Mouse (Mus musculus) embryo, embryonic 10 days (tissue): Measurements from ENCODE around the gene Eepd1.

ENCODE experiments used
- DNase-seq: peaks from one replicate; pipeline ENCODE4 v3.0.0-alpha.2; 2015; ENCODE audit warnings: low spot score

The Eepd1 gene

DNA sequence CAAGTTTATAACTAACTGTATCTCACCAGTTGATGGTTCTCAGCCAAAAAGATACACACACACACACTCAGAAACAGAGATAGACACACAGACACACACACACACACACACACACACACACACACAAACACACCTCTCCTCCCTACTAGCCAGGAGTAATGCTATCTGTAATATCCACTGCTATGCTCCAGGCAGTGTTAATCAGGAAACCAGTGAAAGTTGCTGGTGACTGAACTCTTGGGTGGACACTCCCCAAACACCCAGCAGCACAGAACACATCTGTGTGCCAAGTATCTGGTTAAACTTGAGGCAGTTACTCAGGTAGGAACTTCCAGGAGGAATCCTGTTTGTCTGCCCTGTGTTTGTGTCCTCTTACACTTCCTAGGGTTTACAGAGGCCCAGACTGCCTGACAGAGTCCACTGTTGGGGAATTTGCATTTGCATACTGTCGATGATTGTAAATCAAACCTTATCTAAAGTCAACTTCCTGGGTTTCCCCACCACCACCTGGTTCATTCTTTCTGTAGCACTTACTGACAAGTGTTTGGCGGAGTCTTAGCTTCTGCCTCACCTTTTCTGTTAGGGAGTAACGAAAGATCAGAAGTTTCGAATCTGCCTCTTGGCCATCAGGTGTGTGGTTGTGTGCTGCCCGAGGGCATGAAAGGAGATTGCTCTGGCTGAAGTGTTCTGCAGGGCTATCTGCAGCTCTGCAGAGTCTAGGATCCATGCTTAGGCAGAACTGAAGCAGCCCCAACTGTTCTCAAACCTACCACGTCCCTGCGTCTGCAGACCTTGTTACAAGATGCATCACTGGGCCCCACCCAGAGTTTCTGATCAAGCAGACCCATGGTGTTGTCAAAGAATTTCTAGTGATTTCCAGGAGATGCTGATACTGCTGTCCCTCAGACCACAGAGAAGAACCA lies 97.6 kb downstream of the Eepd1 start:
- DNase-seq, result no peak

DNA sequence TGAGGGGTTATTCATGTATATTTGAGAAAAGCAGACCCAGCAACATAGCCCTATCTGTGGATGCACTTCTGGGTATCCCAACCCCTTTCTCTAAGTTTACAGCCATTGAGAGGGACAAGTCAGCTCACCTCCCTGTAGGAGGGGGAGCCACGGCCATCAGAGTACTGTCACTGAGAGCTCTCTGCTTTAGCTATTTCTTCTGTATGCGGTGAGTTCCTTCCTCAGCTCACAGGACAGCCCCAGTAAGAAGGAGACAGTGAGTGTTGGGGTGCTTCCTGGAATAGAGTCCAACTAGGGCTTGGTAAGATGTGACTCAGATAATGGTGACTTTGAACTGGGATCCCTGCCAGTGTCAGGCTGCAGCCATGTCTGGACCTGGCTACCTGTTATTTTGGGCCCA lies 102.3 kb downstream of the Eepd1 start:
- DNase-seq, result no peak

DNA sequence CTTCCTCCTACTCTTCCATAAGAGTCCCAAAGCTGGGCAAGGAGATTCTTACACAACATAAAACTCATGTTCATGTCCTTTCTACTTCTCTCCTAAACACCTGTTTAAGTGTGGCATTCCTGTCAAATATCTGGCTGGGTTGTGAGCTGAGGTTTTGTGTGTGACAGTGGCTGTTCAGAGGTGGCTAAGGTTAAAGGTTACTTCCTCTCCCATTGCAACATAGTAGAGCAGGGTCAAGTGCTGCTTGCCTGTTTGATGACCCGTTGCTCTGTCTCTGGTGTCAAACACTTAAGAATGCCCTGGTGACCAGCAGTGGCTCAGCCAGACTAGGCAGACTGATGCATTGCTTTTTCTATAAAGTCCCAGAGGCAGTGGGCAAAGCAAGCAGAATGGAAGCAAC lies 104.3 kb downstream of the Eepd1 start:
- DNase-seq, result no peak

DNA sequence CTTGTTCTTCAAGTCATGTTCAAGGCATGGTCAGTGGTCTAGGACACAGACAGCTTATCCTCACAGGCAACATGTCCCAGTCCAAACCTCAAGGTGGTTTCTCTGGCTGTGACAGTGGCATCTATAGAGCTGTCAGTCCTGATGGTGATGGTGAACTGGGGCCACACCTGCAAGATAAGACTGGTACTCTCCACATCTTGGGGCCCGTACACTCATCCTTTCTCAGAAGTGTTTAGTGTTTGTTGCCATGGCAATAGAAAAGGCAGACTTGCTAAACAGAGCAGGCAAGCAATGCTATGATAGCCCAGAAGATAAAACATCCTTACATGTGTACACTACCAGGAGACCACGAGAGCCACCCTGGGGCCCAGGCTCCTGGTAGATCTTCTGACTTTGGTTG lies 107.2 kb downstream of the Eepd1 start:
- DNase-seq, result no peak

DNA sequence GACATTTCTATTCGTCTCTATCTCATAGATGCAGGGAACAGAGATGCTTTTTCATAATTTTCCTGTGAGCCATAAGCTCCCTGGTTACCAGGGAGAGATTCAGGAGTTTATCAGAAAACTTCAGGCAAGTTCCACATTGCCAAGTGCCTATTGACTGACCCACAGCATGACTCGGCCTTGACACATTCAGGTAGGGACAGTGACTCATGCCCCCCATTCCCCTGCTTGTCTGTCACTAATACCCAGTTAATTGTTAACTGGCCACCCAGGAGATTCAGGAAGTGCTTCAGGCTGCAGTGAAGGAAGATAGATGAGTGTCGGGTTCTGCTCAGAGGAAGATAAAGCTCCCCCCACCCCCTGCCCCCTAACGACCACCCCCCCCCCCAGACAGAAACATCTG lies 109.4 kb downstream of the Eepd1 start:
- no peak for DNase-seq

DNA sequence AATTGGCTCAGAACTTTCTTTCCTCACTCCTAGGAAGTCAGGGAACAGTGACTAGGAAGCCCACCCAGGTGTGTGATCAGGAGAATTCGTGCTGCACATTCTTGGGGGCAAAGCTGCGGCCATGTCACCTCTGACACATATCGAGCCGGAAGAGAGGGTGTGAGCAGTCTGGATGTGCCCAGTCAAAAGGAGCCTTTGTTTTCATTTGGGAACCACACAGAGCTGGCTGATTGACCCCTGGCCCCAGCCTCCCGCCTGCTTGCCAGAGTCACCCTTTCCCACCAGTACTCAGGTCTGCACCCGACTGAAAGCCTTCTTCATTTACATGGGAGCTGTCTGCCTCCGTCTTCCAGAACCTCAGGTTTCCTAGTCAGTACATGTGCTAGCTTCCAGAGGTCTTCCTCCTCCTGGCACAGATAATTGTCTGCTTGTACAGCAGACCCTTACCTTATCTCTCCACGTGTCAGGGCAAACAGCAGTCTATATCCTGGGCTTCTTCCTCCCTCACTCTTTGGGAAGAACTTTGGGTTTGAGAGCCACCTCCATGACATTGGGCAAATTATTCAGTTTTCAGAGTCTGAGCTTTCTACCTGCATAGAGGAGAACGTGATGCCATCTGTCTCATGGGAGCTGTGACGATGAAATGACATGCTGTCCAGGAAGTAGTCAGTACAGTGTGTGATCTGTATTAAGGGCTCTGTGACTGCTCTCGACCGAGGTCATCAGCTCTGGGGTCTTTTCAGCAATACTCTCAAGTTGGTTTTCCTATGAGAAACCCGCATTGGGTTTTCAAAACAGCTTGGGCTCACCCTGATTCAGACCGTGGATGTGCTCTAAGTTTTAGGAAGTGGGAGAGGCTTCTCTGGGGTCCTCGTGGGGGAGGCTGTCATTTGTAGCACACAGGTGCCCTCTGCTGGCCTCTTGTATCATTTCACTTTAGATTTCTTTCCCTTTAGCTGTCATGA lies 110.3 kb downstream of the Eepd1 start:
- peak; percentile 78 for DNase-seq

DNA sequence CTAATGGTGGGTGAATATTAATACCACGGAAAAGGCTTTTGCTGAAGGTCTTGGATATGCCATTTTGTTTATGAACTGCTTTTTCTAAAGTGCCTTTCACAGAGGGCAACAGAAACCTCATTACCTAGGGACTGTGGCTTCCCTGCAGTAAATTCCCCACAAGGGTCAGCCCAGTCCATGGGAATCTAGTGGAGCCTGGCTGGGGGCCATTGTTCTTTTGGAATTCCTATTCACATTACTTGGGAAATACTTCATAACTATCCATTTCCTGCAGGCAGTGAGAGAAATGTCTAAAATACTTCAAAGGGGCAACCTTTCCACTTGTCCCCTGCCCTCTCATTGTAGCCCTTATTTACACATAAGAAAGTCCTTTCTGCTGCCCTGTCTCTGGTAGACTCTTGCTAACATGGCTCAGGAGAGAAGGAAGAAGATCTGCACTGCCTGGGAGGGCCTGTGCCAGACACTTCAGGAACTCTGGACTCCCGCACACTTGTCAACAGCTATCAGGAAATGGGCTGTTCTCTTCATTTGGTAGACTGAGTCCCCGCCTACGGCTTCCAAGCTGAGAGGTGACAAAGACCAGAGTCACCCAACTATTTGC lies 111.1 kb downstream of the Eepd1 start:
- DNase-seq, result no peak

DNA sequence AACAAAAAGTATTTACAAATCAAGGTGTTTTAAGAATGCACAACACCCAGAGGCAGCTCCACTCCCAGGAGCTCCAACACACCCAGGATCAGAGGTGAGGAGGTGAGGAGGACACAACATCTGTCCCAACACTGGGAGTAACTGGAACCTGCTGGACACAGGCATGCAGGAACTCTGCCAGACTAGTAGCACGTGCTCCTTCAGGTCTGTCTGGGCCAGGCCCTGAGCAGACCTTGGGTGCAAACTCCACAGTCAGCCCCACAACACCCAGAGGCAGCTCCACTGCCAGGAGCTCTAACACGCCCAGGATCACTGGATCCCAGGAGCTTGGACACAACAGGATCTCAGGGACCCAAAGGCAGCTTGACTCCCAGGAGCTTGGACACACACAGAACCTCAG lies 143.4 kb downstream of the Eepd1 start:
- DNase-seq, result no peak

DNA sequence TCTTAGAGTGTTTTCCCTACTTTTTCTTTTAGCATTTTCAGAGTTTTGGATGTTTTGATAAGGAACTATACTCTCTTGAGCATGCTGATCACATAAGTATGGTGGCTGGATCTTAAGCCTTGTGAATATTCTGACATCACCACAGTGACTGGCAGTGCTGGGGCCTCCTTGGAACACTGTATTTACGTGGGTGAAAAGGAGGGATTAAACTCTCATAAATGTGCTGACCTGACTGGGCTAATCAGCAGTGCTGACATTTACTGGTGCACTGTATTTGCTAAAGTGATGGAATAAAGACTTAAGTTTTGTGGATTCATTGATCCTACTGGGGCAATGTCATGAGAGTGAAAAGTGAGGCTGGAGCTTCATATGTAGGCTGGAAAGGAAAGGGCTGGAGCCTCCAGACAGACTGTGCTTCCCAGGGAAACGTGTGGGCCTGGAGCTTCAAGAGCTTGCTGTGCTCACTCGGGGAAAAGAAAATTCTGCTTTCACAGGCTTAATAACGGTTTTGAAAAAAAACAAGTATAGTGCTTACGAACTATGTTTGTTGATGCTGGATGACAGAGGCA lies 148.3 kb downstream of the Eepd1 start:
- no peak for DNase-seq
